Comparison of ENCODE assay signal across 23 mouse cellular contexts in the genomic region with DNA sequence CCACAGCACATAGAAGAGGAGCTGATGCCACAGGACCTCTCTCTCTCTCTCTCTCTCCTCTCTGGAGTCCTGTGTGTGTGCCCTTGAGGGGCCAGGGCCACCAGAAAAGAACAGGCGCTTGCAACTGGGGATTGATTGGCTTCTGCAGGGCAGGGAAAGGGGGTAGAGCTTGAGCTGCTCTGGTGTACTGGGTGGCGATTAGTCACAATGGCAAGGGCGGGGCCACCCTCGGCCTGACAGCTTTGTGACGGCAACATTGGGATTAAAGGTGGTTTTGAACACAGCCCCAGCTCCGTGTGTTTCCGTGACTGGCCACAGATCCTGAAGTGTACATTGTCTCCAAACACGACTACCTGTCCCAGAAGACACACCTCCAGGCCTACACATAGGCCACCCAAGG. TPM values are rescaled to one million over a fixed set of nuclear protein-coding genes. Genes with fewer than 3 reads are reported as not detected.
A peak's percentile ranks its signal among the peaks of the same experiment; 100 is the strongest.
DNase-seq lines count a peak whose midpoint lies in the region; ATAC-seq and TF ChIP-seq lines count a peak whose summit lies in the region.
"Had no signal": no experiment of that assay in that cellular context is flagged by ENCODE, and none has a peak within 500 bp of the region (broad histone marks: within the 10 kb centered on the region; RNA-seq: fewer than 3 reads in every experiment).

No protein-coding gene starts in this region.

- 64% methylated on average over 8 of the region's 8 CpGs for WGBS in heart, embryonic 10.5 days
- WGBS in stomach, embryonic 15.5 days, result 61% methylated on average over 8 of the region's 8 CpGs

- H3K4me1 ChIP-seq in heart, embryonic 10.5 days, result peaks cover 33% of the 10 kb centered on the region
- peaks cover 81% of the 10 kb centered on the region for H3K4me1 ChIP-seq in E14TG2a.4 (replicated peaks; ENCODE audit: low read depth, low read length)
- peaks cover 19% of the 10 kb centered on the region; the same call in 1 of the 2 replicates for H3K4me1 ChIP-seq in stomach, embryonic 15.5 days

- no peak for TF ChIP-seq CTCF in E14TG2a.4 (conservative IDR thresholded peaks at IDR 0.05; ENCODE audit: low read length)

- H3K9ac ChIP-seq in stomach, embryonic 15.5 days, result no peak overlapping the region
- H3K9ac ChIP-seq: embryonic facial prominence, embryonic 13.5 days; forebrain, embryonic 12.5 days; heart, embryonic 12.5 days; hindbrain, embryonic 14.5 days had no signal

- H3K27me3 ChIP-seq in heart, embryonic 10.5 days (ENCODE audit: insufficient read depth, poor library complexity, severe bottlenecking), result peaks cover 84% of the 10 kb centered on the region
- peaks cover 27% of the 10 kb centered on the region for H3K27me3 ChIP-seq in E14TG2a.4 (ENCODE audit: insufficient read depth, low read length)
- H3K27me3 ChIP-seq in stomach, embryonic 15.5 days (replicated peaks), result peaks cover 14% of the 10 kb centered on the region; the same call in 1 of the 2 replicates

- no peak overlapping the region for H3K27ac ChIP-seq in heart, embryonic 10.5 days
- peak overlapping the region; percentile 24; the same call in 1 of the 2 replicates for H3K27ac ChIP-seq in stomach, embryonic 15.5 days
- H3K27ac ChIP-seq: embryonic facial prominence, embryonic 13.5 days; forebrain, embryonic 12.5 days; heart, adult 2 months; hindbrain, embryonic 10.5 days; hindbrain, embryonic 14.5 days had no signal

- no peak overlapping the region for H3K4me3 ChIP-seq in heart, embryonic 10.5 days
- peak overlapping the region; percentile 20; the same call in 1 of the 2 replicates for H3K4me3 ChIP-seq in E14TG2a.4 (replicated peaks; ENCODE audit: low read length)
- H3K4me3 ChIP-seq in stomach, embryonic 15.5 days (replicated peaks), result no peak overlapping the region
- H3K4me3 ChIP-seq: embryonic facial prominence, embryonic 13.5 days; forebrain, embryonic 12.5 days; heart, adult 2 months; heart, embryonic 12.5 days; hindbrain, embryonic 10.5 days had no signal

- no peaks in the 10 kb centered on the region for H3K36me3 ChIP-seq in heart, embryonic 10.5 days
- peaks cover 59% of the 10 kb centered on the region for H3K36me3 ChIP-seq in E14TG2a.4 (ENCODE audit: insufficient read depth, low read length)
- no peaks in the 10 kb centered on the region for H3K36me3 ChIP-seq in stomach, embryonic 15.5 days
- H3K36me3 ChIP-seq: embryonic facial prominence, embryonic 13.5 days; forebrain, embryonic 12.5 days; heart, embryonic 12.5 days; hindbrain, embryonic 10.5 days had no signal

- no peak for ATAC-seq in stomach, embryonic 15.5 days (ENCODE audit: insufficient read depth, low FRiP score, low read depth)
- ATAC-seq: CD4-positive, CD25-positive, alpha-beta regulatory T cell, adult 4 months; forebrain, embryonic 16.5 days had no signal

- no peaks in the 10 kb centered on the region for H3K9me3 ChIP-seq in heart, embryonic 10.5 days
- no peaks in the 10 kb centered on the region for H3K9me3 ChIP-seq in E14TG2a.4 (ENCODE audit: low read length)
- no peaks in the 10 kb centered on the region for H3K9me3 ChIP-seq in stomach, embryonic 15.5 days
- H3K9me3 ChIP-seq: embryonic facial prominence, embryonic 13.5 days; forebrain, embryonic 12.5 days; heart, embryonic 12.5 days; hindbrain, embryonic 10.5 days had no signal

- peak; percentile 20 to 58 for DNase-seq in adrenal gland, adult (ENCODE audit: inconsistent age in 2 of 2, low spot score in 1 of 2)
- no peak for DNase-seq in adrenal gland, postnatal 10 days
- DNase-seq in heart, adult 11 months, result peak; percentile 89
- no peak for DNase-seq in heart, embryonic 10.5 days (ENCODE audit: low spot score)
- DNase-seq in spleen, adult 12 weeks (ENCODE audit: low spot score), result no peak
- no peak for DNase-seq in kidney, postnatal 10 days
- DNase-seq: B cell, adult 2 months; cerebellum, adult 18-20 months; cerebellum, adult 9-11 months; cerebellum, postnatal 36 days; gastrocnemius, postnatal 10 days; heart, adult 2 months had no signal

- H3K4me2 ChIP-seq in stomach, embryonic 15.5 days, result no peak overlapping the region
- H3K4me2 ChIP-seq: embryonic facial prominence, embryonic 13.5 days; forebrain, embryonic 12.5 days; heart, embryonic 12.5 days; hindbrain, embryonic 14.5 days had no signal

RNA-seq across cellular contexts. Expression of a gene that starts 10.1 kb away (rescaled TPM):
- 10 to 100 TPM in 1 of 2 experiments, 1 to 10 TPM in 1; 8.3 to 10.6 TPM for total RNA-seq in adrenal gland, postnatal 10 days (2021)
- polyA plus RNA-seq in heart, embryonic 10.5 days (2016; fragmentation: Nextera tagmentation; extraction: Ambion mirVana), result 3.0 and 5.7 TPM in 2 replicates
- 13.1 and 15.1 TPM in 2 replicates for polyA plus RNA-seq in stomach, embryonic 15.5 days (2015; fragmentation: Nextera tagmentation; extraction: Ambion mirVana)

RNA-seq across cellular contexts. Expression of a gene that starts 12.2 kb away (rescaled TPM):
- total RNA-seq in adrenal gland, postnatal 10 days (2021), result 1 to 10 TPM in 1 of 2 experiments, under 1 TPM in 1; 0.94 to 1.5 TPM
- polyA plus RNA-seq in heart, embryonic 10.5 days (2016; fragmentation: Nextera tagmentation; extraction: Ambion mirVana), result 0.94 and 3.4 TPM in 2 replicates
- 38.4 and 47.2 TPM in 2 replicates for polyA plus RNA-seq in stomach, embryonic 15.5 days (2015; fragmentation: Nextera tagmentation; extraction: Ambion mirVana)
- total RNA-seq: gastrocnemius, postnatal 10 days; MEL had no signal
- polyA plus RNA-seq: forebrain, embryonic 16.5 days; hindbrain, embryonic 14.5 days had no signal

RNA-seq across cellular contexts. Expression of a gene that starts 27.4 kb away (rescaled TPM):
- under 1 TPM; 0.33 to 0.42 TPM for total RNA-seq in adrenal gland, postnatal 10 days (2021)
- polyA plus RNA-seq in heart, embryonic 10.5 days (2016; fragmentation: Nextera tagmentation; extraction: Ambion mirVana), result 0.42 and 0.97 TPM in 2 replicates
- polyA plus RNA-seq in stomach, embryonic 15.5 days (2015; fragmentation: Nextera tagmentation; extraction: Ambion mirVana), result 16.2 and 20.5 TPM in 2 replicates
- total RNA-seq: gastrocnemius, postnatal 10 days; gastrocnemius, postnatal 4 days had no signal
- polyA plus RNA-seq: CD4-positive, CD25-positive, alpha-beta regulatory T cell, adult 4 months had no signal

RNA-seq across cellular contexts. Expression of a gene that starts 29.3 kb away (rescaled TPM):
- 1 to 10 TPM; 2.0 to 5.1 TPM for total RNA-seq in adrenal gland, postnatal 10 days (2021)
- polyA plus RNA-seq in heart, embryonic 10.5 days (2016; fragmentation: Nextera tagmentation; extraction: Ambion mirVana), result 2.6 and 12.7 TPM in 2 replicates
- 7.0 and 9.2 TPM in 2 replicates for polyA plus RNA-seq in stomach, embryonic 15.5 days (2015; fragmentation: Nextera tagmentation; extraction: Ambion mirVana)

RNA-seq across cellular contexts. Expression of a gene that starts 32.0 kb away (rescaled TPM):
- 10 to 100 TPM; 51.0 to 57.2 TPM for total RNA-seq in adrenal gland, postnatal 10 days (2021)
- polyA plus RNA-seq in heart, embryonic 10.5 days (2016; fragmentation: Nextera tagmentation; extraction: Ambion mirVana), result 87.8 and 91.1 TPM in 2 replicates
- polyA plus RNA-seq in stomach, embryonic 15.5 days (2015; fragmentation: Nextera tagmentation; extraction: Ambion mirVana), result 58.6 and 60.7 TPM in 2 replicates

Comparison
In these comparisons a context has a peak if more than half of its experiments do, and no peak if none do; other contexts are left out.
1. DNase-seq: peak in adrenal gland, adult (2 of 2) and heart, adult 11 months (single experiment); none in adrenal gland, postnatal 10 days (single experiment), heart, embryonic 10.5 days (single experiment), spleen, adult 12 weeks (single experiment) and kidney, postnatal 10 days (single experiment).